Mouse (Mus musculus): ENCODE data around the gene Nr1h5. TPM values are rescaled to one million over a fixed set of nuclear protein-coding genes. Genes with fewer than 3 reads are reported as not detected.

The Nr1h5 gene
- not detected for polyA plus RNA-seq (2017; shearing (Covaris generic))

DNA sequence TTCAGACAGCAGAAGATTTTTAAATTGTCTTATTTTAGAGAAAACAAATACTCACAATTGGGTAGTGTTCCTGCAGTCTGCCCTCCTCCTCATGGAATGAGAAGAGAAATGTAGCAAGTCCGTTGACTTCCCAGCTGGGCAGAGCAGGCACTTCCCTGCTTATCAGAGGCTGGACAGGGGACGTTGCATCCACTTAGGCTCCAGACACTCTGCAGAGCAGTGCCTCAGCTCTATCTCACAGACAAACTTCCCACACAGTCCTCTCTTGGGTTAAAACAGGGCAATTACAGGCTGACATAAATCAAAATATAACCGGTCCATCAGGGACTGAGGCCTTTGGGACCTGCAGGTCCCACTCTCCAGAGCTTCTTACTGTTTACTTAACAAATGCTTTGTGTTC lies at the start of gene Nr1h5:
TSS of gene Nr1h5 (minus strand) at position 101 of the 400 bp plus-strand sequence.

DNA sequence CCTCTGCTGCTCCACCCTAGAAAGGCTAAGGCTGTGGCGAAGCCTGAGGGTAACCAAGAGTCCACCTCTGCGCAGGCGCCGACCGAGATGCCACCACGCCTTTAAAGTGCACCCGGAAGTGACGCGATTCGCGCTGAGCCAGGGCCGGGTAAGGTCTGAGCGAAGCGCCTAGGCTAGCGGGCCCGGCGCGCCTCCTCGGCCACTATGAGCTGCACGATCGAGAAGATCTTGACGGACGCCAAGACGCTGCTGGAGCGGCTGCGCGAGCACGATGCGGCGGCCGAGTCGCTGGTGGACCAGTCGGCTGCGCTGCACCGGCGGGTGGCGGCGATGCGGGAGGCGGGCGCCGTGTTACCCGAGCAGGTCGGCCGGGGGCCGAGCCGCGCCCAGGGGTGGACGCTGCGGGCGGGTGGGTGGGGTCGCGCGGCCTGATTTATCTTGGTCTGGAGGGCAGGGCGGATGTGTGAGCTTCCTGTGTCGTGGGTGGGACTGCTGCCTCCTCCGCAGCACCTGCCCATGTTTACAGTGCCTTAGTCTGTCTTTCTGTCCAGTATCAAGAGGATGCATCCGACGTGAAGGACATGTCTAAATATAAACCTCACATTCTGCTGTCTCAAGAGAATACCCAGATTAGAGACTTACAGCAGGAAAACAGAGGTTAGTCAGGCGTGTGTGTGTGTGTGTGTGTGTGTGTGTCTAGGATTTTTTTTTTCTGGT lies 31.8 kb upstream of the Nr1h5 start, which contains the start of gene Sike1:
TSS of gene Sike1 (plus strand) at position 104 of the 717 bp plus-strand sequence.

DNA sequence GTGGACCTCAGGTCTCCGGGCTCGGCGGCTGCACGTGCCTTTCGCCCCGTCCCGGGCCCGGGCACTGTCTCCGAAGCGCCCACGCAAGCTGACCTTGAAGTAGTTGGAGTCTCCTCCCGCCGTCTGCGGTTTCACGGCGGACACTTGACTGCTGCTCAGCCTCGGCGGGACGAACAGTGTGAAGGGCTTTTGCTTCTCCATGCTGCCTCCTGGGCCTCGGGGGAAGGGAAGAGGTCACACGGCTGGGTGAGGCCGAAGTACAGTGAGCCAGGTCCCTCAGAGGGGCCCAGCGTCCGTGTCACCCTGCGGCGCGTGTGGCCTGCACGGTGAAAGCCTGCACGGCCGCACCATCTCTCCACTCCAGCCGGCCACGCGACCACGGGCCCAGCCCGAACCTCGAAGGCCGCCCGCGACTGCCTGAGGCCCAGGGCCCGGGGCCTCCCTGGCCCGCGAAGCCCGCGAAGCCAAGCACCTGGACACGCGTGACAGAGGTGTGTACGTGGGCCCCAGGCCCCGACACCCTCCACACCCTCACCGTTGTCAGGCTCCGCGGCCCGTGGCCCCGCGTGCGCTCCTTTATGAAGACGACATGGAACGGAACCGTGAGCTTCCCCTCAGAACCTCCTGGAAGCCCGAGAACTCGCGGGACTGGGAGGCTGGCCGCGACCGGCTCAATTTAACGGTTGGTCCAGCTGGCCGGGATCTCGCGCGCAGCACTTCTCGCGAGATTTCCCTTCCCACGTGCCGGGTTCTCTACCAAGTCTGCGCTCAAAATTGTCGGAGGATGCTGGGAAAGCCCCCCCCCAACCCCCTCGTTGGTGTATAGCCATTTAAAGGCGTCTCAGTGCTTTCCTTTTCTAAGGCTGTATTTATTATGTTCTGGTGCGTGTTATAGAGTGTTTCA lies 28.2 kb downstream of the Nr1h5 start, which contains the start of gene Sycp1:
TSS of gene Sycp1 (minus strand) at position 650 of the 904 bp plus-strand sequence.

Other genes with a start within 250 kb of the Nr1h5 start
- 3.0 TPM for gene Tspan2, start 229.6 kb downstream of the Nr1h5 start, polyA plus RNA-seq (2017; shearing (Covaris generic))
- 0.28 TPM for gene Tshb, start 181.4 kb downstream of the Nr1h5 start, polyA plus RNA-seq (2017; shearing (Covaris generic))
- not detected for gene Sycp1, start 28.0 kb downstream of the Nr1h5 start, polyA plus RNA-seq (2017; shearing (Covaris generic))
- 90.7 TPM for gene Sike1, start 31.6 kb upstream of the Nr1h5 start, polyA plus RNA-seq (2017; shearing (Covaris generic))
- 536 TPM for gene Csde1, start 56.3 kb upstream of the Nr1h5 start, polyA plus RNA-seq (2017; shearing (Covaris generic))
- 48.7 TPM for gene Nras, start 94.2 kb upstream of the Nr1h5 start, polyA plus RNA-seq (2017; shearing (Covaris generic))
- gene Ampd1, start 109.9 kb upstream of the Nr1h5 start, polyA plus RNA-seq (2017; shearing (Covaris generic)), result not detected
- gene Dennd2c, start 138.5 kb upstream of the Nr1h5 start, polyA plus RNA-seq (2017; shearing (Covaris generic)), result 0.80 TPM
- gene Bcas2, start 207.5 kb upstream of the Nr1h5 start, polyA plus RNA-seq (2017; shearing (Covaris generic)), result 138 TPM

Measured in effector memory CD4-positive, alpha-beta T cell, adult 7 months (primary cell).